Mouse (Mus musculus): ENCODE data around the gene Spi1.

DNA sequence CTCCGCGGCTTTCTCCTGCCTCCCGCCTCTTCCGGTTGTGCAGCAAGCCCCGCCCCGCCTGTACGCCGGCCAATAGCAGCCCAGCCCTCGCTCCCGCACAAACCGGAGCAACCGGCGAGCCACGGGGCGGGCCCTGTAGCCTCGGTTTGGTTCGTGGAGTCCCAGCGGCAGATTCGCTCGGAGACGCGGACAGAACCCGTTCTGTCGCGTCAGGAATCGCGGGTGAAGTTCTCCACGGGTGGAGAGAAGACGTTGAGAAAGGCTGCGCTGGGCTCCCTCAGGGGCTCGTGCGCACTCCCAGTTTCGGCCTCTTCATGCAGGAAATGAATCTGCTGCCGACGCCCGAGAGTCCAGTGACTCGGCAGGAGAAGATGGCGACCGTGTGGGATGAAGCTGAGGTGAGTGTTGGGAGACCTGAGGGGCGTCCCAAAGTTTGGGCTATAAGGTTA lies 28.2 kb upstream of the Spi1 start, which contains the start of gene Psmc3:
- TF ChIP-seq CTCF (IDR thresholded peaks at IDR 0.05; ENCODE audit: borderline replicate concordance, insufficient read depth, low read depth, low read length) (no peak), POLR2A (IDR thresholded peaks at IDR 0.05; ENCODE audit: borderline replicate concordance, insufficient read depth, low read length) (peak; percentile 65; the same call in 1 of the 2 replicates)
